Mouse (Mus musculus) cerebellum, postnatal 14 days (tissue): Measurements from ENCODE around the gene Stat1.

Experiments
- DNase-seq, 2 experiments: peaks; one replicate each; pipeline ENCODE4 v3.0.0; 2021; ENCODE audit warnings: mixed read lengths in 2 of 2

Stat1 gene

DNA sequence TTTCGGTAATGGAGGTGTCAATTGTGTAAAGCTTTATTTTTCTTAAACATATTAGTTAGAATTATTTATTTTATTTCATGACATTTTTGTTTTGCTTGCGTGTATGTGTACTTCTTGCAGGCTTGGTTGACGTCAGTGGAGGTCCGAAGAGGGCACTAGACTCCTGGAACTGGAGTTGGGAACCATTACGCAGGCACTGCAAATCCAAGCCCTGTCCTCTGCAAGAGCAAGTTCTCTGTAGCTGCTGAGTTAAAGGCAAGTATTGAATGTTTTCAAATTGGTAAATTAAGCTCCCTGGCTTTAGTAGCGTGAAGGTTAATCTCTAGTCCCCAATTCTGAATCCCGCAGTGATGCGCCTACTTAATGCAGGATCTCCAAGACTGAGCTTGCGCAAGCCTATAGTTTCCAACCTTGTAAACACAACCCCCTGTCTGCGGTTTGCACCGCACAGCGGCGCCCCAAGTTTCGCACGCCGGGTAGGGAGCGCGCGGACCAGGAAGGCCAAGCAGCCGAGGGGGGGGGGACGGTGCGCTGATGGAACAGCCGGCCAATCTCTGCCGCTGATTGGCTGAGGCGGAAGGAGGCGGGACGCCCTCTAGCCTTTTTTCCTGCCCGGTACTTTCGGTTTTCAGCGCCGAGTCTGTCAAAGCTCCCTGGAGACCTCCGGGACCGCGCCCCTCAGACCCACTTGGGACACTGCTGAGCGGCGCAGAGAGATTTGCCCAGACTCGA, at the start of gene Stat1:
Gene Stat1 (plus strand): TSS at position 581 of the 732 bp plus-strand sequence.
- DNase-seq, result peak; percentile 92 to 94

DNA sequence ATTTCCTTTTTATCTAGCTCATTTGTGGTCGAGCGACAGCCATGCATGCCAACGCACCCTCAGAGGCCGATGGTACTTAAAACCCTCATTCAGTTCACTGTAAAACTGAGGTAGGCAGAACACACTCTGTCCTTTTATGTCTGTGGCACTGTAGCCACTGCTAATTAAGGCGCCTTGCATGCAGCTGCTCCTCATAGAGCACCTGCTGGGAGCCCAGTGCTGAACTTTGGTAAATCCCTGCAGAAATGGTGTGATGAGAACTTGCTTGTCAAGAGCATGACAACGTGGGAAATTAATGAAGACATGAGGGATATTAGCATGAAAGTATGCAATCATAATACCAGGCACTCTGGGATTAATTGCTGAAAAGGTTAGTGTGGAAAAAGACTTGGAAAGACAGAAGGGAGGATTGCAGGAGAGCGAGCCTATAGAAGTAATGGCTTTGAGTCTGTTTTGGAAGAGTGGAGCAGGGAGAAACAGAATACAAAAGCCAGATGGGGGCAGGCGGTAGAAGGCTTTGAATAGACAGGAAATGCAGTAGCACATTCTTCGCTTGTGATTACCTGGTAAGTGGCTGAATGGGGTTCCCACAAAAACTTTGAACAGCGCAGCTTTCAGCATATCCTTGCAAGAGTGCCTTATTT, 39.4 kb upstream of the Stat1 start:
- peak; percentile 13 for DNase-seq

DNA sequence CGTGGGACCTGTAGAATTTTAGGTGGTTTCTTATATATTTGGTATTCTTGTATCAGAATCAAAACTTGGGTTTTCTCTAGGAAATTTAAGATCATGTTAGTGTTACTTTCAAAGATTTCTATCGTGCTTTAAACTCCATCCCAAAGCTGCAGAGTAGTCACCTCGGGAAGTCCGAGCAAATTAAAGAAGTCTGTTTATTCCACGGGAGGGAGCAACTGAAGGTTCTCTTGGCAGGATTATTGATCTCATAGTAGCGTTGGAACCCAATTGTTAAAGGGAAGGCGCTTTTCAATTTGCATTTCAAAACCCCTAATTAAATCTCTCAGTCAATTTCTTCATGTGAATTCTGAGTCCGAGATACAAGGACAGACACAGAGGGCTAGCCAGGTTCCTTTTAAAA, 38.9 kb upstream of the Stat1 start:
- DNase-seq, result no peak

DNA sequence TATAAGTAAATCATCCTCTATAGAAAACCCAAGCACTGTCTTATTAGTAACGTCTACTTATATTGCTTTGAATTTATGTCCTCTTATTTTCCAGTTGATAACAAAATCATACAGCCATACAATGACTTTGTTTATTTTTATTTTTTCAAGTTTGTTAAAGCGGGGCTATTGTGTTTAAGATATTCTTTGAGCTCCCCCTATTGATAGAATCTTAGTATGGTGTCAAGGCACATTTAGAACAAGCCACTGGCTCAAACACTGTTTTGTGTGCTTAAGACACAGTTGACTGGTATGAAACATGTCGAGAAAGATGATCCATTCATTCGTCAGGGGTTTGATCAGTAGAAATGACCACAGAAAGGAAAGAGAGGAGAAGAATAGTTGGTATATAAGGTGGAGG, 33.0 kb upstream of the Stat1 start:
- DNase-seq, result no peak

GRCm38 (mm10) chr1:52087128-52087527, 32.1 kb upstream of the Stat1 start:
- DNase-seq, result no peak

DNA sequence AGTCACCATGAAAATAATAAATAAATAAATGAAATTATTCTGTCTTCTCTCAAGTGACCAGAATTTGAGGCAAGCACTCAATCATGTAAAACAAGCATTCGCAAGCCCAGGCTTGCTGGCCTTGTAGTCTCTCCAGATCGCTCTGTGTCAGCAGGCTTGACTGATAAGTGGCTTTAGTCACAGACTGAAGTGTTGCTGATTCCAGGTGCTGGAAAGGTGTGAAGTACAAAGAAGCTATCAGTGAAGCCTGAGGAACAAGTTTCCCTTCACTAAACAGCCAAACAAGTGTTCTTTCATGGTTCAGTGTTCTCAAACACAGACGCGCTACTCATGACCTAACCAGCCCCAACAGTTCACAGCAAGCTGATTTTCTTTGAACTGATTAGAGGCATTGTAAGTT, 30.6 kb upstream of the Stat1 start:
- DNase-seq, result no peak

DNA sequence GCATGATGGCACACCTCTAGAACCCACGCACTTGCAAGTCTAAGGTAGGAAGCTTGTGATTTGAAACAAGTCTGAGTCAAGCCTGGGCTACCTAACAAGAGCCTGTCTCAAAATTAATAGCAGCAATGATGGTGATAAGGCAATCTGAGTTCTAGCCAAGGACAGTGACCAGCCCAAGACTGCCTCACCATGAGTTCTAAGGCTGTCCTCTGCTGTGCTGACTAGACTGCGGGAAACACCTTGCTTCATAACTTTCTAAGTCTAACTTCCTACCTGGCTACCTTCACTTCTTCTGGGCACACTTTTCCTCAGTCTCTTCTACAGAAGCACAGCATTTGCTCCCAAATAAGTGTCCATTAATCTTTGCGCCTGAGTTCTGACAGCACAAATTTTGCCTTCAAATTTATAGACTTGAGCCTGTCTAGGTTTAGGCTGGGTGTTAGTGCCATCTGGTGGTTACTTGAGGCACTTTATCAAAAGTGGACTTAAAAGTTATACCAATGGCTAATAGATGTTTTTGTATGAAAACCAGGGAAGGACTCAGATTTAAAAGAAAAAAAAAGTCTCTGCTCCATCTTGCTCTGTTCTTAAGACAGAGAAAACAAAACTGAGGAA, 20.5 kb upstream of the Stat1 start:
- peak; percentile 60 to 67 for DNase-seq

- no peak for DNase-seq
Observed at GRCm38 (mm10) chr1:52100496-52100895, 18.7 kb upstream of the Stat1 start.

- no peak for DNase-seq
Observed at GRCm38 (mm10) chr1:52102795-52103194, 16.4 kb upstream of the Stat1 start.

DNA sequence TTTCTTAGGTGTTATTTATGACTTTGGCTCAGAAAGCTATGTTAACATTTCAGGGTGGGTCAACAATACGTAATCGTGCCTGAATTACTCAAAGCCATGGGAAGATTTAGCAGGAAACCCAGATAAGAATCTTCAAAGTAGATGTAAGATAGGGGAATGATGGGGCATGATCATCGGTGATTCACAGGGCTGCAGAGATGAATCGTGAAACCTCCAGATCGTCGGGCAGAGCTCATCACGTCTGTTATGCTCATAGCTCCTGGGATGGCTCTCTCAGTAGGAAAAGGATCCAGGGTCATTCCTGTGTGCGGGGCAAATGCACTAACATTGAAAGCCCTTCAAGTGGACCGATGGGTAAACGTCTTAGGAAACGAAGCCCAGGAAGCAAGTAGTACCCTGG, 12.0 kb upstream of the Stat1 start:
- DNase-seq, result no peak

DNA sequence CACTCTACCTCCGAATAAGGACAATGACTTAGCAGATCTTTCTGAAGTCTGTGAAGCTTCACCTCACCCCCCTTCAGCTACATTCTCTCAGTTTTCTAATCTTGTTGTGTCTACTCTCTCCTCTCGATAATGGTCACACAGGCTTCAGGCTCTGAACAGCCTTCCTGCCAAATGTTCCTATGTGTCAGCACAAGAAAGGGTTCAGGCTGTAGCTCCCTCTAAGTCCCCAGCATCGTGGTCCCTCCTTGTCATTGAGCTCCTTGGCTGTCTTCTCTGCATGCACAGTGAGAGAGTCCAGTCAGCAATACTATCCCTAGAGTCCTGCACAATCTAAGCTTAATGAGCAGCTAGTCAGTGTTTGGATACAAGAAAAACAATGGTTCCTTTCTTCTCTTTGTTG, 8.0 kb upstream of the Stat1 start:
- no peak for DNase-seq

DNA sequence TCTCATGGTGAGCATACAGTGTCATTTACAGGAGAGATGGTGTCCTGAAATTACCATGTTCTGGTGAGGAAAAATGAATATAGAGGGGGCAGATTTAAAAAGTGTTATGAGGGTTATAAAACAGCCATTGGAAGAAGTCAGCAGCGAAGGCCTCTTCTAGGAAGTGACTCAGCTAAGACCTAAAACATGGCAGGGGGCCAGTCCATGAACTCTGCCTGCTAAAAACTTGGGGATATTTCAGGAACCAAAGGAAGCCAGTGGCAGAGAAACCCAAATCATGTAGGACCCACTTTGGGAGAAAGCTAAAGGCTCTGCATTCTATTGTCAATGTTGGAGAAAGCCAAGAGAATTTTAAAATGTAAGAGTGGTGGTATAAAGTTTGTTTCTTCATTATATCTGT, 6.9 kb upstream of the Stat1 start:
- peak in 1 of 2 experiments; percentile 12 for DNase-seq

DNA sequence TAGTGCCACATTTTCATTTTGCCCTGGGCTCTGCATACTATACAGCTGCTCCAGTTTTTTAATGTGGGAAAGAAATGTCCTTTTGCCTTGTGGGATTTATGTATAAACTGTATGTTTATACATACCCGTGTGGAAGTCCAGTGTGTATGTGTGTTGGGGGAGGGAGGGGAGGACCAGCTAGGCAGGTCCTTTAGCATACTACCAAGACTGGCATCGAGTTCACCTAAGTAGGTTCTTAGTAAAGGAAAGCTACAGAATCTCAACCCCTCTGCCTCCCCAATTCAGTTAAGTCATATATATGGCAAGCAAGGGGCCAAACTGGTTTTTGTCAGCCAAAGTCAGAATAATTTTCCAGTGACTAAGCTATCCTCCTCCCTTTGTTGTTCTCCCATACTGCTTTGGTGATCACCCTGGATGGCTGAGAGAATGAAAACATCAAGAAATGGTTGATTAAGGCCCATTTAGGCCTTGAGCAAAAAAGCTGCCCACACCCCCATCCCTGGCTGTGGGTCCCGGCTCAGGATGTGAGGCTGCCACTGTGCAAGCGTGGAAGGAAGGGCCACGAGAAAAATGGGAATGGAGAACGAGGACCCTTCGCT, 6.1 kb upstream of the Stat1 start:
- DNase-seq, result no peak

DNA sequence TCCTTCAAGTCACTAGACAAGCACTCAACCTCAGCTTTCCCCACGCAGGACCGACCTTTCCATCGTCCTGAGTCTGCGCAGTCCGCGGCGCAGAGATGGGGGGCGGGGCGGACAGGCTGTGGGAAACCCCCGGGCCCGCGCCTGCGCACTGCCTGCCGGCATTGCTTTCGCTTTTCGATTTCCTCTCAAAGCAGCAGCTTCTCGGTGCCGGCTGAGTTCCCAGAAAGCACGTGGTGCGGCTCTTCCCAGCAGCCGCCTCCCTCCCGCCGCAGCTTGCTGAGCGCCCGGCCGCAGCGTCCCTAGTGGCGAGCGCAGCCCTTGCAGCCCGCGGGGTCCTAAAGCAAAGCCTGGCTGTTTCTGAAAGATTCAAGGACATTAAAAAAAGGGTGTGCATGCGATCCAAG, 5.6 kb upstream of the Stat1 start:
- peak; percentile 100 for DNase-seq

DNA sequence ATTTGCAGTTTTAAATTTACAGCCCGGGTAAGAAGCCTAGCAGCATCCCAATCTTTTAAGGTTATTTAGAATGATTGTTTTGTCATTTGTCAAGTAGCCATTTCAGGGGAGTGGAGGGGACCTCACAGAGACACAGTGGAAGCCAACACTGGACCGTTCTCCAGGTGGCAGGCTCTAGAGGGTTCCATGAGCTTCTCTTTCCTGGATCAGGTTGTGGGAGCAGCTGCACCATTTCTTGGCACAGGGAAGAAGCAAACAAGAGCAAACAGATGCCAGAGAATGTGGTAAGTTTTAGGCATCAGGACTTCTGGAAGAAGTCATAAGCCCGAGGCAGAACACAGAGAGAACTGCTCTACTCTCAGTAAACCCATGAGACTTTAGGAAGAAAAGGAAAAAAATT, 2.8 kb upstream of the Stat1 start:
- DNase-seq, result no peak

- no peak for DNase-seq
Observed at GRCm38 (mm10) chr1:52117777-52118176, 1.5 kb upstream of the Stat1 start.

- no peak for DNase-seq
Observed at GRCm38 (mm10) chr1:52119691-52120090, 451 bp downstream of the Stat1 start.

- DNase-seq, result no peak
Observed at GRCm38 (mm10) chr1:52120191-52120590, 951 bp downstream of the Stat1 start.

DNA sequence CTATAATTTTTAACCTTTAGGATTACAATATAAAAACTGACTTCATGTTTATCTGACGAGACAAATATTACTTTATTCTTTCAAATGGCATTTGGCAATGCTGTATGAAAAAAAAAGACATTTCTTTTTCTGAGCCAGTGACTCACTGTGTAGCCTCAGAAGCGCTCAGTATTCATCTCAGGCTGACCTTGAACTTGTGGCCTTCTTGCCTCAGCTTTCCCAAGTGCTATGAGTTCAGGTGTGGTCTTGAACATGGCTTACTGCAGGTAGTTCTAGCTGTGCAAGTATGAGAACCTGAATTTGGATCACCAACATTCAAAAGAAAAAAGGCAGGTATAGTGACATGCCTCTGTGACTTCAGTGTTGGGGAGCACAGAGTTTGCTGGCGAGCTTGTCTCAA, 1.8 kb downstream of the Stat1 start:
- no peak for DNase-seq

DNA sequence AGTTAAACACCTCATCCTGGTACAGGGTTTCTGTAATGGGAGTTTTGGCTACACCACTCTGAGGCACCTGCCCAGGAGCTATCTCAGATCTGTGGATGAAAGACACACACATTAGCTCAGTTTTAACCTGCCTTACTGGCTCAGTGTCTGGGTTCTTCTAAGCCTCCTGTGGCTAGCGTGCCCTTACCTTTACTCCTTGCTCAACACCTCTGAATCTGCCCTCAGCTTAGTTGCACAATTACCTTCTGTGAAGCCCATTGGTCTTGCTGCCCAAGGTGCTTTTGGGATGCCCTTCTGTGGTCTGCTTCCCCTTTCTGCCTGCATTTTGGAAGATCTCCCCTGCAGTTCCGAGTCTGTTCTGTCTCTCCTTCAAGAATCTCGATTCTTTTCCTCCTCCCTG, 5.6 kb downstream of the Stat1 start:
- no peak for DNase-seq

GRCm38 (mm10) chr1:52127350-52127749, 8.1 kb downstream of the Stat1 start:
- DNase-seq, result no peak

DNA sequence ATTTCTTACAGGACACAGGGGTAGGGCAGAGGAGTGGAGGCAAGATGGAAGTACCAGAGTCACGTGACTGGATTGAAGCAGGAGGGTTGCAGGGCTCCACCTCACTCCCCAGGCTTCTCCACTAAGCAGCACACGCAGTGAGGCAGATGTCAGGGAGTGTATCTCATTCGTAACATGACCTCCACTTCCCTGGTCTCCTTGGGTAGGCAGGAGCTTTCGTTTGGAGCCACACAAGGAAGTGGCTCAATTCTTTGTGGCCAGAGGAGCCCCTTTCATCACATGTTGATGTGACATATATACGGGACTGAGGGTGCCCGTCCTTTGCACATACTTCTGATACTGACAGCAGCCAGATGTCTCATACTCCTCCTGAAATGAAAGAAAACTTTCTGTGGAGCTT, 10.6 kb downstream of the Stat1 start:
- DNase-seq, result no peak

DNA sequence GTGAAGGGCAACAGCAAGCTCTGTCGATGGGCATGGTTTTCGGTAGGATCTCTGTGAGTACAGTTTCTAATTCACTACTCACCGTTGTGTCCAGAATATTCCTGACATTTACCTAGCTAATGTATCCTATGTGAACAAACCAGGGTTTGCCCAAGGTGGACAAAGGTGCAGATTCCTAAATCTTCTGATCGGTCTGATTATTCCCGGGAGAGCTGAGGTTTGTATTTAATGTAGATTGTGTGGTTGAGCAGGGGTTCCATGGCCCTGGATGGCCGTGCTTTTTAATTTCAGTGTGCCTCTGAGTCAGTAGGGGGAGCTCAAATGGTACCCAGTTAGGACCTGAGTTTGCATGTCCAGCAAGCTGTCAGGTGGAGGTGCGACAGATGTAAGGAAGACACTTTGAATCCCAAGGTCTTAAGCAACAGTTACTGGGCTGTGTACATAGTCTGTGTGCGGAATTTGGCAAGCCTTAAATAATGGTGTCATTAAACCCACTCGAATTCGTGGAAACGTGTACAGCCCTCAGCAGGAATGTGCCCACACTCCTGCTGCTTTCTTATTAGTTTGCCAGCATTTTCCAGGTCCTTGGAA, 12.6 kb downstream of the Stat1 start:
- DNase-seq, result no peak

DNA sequence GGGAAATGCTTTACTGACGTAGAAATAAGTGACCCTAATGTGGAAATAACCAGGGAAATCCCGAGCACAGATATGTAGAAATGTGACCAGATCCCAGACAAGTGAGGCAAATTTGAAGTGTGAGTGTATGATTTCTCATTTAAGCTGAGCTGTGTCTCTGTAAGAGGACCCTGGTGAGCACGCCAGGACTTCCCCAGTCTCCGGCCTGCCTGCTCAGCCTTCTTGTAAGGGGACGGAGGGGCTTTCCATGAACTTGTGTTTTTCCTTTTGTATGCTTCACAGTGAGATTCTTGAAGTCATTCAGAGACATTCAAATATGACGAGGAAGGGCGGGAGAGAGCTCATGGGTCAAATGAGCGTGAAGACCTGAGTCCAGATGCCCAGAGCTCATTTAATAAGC, 14.0 kb downstream of the Stat1 start:
- DNase-seq, result no peak
